Mouse (Mus musculus) kidney, embryonic 14.5 days (tissue): Measurements from ENCODE around the gene Fam19a5. TPM values are rescaled to one million over a fixed set of nuclear protein-coding genes. Genes with fewer than 3 reads are reported as not detected.

Experiments
- ATAC-seq: fragments of 200-750 bp; cut with Nextera tagmentation; 2 replicates; pipeline ENCODE4 v1.8.0; 2017; ENCODE audit warnings: moderate number of reproducible peaks, mild to moderate bottlenecking, moderate TSS enrichment, moderate library complexity; ENCODE audit not compliant: low FRiP score, low TSS enrichment
- H3K27ac ChIP-seq: fragments of 300-500 bp; sonication (generic); 2 replicates; pipeline ENCODE4 v1.5.1; 2014; ENCODE audit warnings: low read depth, mild to moderate bottlenecking, low read length, moderate library complexity, mixed read lengths
- H3K27me3 ChIP-seq: fragments of 300-500 bp; sonication (generic); 2 replicates; pipeline ENCODE4 v1.6.1; 2014; ENCODE audit warnings: mild to moderate bottlenecking, low read length; ENCODE audit not compliant: control insufficient read depth, insufficient read depth
- H3K36me3 ChIP-seq: fragments of 300-500 bp; sonication (generic); 2 replicates; pipeline ENCODE4 v1.6.1; 2014; ENCODE audit warnings: low read length, mixed read lengths; ENCODE audit not compliant: control insufficient read depth, insufficient read depth
- H3K4me1 ChIP-seq: fragments of 300-500 bp; sonication (generic); 2 replicates; pipeline ENCODE4 v1.6.1; 2014; ENCODE audit warnings: low read length, mixed read lengths; ENCODE audit not compliant: control insufficient read depth, insufficient read depth
- H3K4me2 ChIP-seq: fragments of 300-500 bp; sonication (generic); replicated peaks from 2 replicates; pipeline ENCODE4 v1.6.1; 2014; ENCODE audit warnings: low read depth, mild to moderate bottlenecking, low read length
- H3K4me3 ChIP-seq: fragments of 300-500 bp; sonication (generic); 2 replicates; pipeline ENCODE4 v1.5.1; 2014; ENCODE audit warnings: mild to moderate bottlenecking, low read length
- H3K9ac ChIP-seq: fragments of 300-500 bp; sonication (generic); 2 replicates; pipeline ENCODE4 v1.6.1; 2014; ENCODE audit warnings: low read depth, mild to moderate bottlenecking, low read length, moderate library complexity
- H3K9me3 ChIP-seq: fragments of 300-500 bp; sonication (generic); 2 replicates; pipeline ENCODE4 v1.6.1; 2016; ENCODE audit warnings: low read length; ENCODE audit not compliant: control insufficient read depth
- WGBS: fragments of 180-500 bp; shearing (Covaris S2); extraction: QIAGEN DNeasy Blood & Tissue Kit; methylation state at CpG from one replicate; pipeline ENCODE4 v1.1.7; 2014; 5-methylcytosine and 5-hydroxymethylcytosine counted together
- polyA plus RNA-seq: library from polyadenylated mRNA; unstranded; fragments of >200 nt; fragmentation: Nextera tagmentation; extraction: Ambion mirVana; gene quantifications from 2 replicates; pipeline ENCODE4 v1.2.1, GENCODE M21; 2014

Gene Fam19a5
- polyA plus RNA-seq, 1 experiment from 2014 or later: 6.5 TPM

DNA sequence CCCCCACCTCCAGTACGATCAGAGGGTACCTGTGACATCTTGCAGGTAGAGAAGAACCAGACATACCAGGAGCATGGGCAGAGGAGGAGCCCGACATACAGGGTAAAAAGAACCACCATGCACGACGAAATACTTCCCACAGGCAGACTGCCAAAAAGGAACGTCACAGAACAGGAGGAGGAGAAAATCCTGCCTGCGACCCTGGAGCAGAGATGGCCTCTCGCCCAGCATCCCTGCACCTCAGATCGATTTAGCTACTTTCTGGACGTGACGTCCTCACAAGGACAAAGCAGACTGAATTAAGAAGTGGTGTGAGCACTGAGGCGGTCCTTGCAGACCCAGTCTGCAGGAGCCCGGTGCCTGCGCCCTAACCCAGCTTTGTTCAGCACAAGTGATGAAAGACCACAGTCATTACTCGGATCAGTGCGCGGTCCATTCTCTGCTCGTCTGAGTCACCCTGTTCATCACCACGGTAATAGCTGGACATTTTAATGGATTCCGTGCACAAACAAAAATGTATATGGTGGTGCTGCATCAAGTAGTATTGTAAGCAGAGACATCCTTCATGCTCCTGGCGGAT lies 182.6 kb downstream of the Fam19a5 start:
- H3K27me3 ChIP-seq: no peaks in the 10 kb centered on the region
- no peaks in the 10 kb centered on the region for H3K36me3 ChIP-seq
- no peak for ATAC-seq
- no peak overlapping the region for H3K4me2 ChIP-seq
- H3K4me1 ChIP-seq: no peaks in the 10 kb centered on the region
- H3K9me3 ChIP-seq: no peaks in the 10 kb centered on the region
- no peak overlapping the region for H3K4me3 ChIP-seq
- WGBS: 83% methylated on average over 20 of the region's 20 CpGs
- no peak overlapping the region for H3K9ac ChIP-seq
- H3K27ac ChIP-seq: no peak overlapping the region

DNA sequence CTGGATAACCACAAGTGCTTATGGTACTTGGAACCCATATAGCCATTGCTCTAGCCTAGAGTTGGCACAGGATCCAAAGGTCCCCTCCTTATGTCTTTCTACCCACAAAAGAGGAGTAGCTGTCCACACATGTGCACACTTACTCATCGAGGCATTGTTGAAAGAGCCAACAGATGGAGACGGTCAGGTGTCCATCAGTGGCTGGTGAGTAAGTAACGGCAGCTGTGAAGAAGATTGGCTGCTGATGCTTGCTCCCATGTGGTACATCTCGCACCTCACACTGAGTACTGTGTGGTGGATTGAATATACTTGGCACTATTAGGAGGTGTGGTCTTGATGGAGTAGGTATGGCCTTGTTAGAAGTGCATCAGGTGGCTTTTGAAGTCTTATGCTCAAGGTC lies 192.2 kb downstream of the Fam19a5 start:
- Histone ChIP-seq H3K4me2 (no peak overlapping the region), H3K9ac (no peak overlapping the region), H3K4me3 (no peak overlapping the region), H3K9me3 (no peaks in the 10 kb centered on the region), H3K27me3 (no peaks in the 10 kb centered on the region), H3K36me3 (no peaks in the 10 kb centered on the region), H3K27ac (no peak overlapping the region), H3K4me1 (no peaks in the 10 kb centered on the region)
- 91% methylated on average over 4 of the region's 4 CpGs for WGBS
- no peak for ATAC-seq

DNA sequence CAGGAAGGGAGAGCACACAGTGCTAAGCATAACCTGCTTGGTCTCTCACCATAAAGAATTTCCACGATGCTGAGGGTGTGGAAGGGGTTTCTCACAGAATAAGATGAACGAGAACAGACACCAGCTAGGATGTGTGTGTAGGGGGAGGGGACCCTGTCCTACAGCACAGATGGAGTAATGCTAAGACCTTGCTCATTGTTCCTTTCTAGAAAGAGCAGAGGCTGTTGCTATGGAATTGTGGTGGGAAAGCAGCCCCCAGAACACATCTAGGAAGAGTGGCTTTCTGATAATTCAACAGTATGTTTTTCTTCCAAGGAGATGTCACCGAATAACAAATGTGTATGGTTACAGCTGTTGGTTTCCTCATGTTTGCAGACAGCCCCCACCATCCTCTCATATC lies 211.4 kb downstream of the Fam19a5 start:
- H3K36me3 ChIP-seq: no peaks in the 10 kb centered on the region
- no peak overlapping the region for H3K27ac ChIP-seq
- no peaks in the 10 kb centered on the region for H3K4me1 ChIP-seq
- no peak overlapping the region for H3K4me2 ChIP-seq
- H3K27me3 ChIP-seq: no peaks in the 10 kb centered on the region
- H3K9ac ChIP-seq: no peak overlapping the region
- no peak overlapping the region for H3K4me3 ChIP-seq
- no peaks in the 10 kb centered on the region for H3K9me3 ChIP-seq
- WGBS: 77% methylated on average over 3 of the region's 3 CpGs
- ATAC-seq: no peak

DNA sequence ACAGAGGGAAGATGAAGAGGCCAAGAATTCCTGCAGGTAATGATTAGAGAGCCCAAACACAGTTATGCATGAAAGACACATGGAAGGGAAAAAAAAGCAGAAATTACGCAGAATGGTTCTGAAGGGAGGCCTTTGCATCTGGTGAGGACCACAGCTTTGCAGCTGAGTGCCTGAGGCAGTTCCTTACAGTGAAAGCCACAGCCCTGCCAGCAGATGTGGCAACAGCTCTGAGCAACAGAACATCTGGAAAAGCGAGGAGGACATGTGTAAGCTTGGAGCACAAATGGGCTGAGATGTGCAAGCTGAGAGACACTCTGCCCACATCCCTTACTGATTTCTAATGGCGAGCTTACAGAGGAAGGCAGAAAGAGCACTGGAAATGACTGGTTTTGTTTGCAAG lies 221.8 kb downstream of the Fam19a5 start:
- WGBS: 83% methylated on average over 3 of the region's 3 CpGs
- H3K27me3 ChIP-seq: no peaks in the 10 kb centered on the region
- H3K4me3 ChIP-seq: no peak overlapping the region
- H3K27ac ChIP-seq: no peak overlapping the region
- H3K4me2 ChIP-seq: no peak overlapping the region
- no peaks in the 10 kb centered on the region for H3K36me3 ChIP-seq
- H3K4me1 ChIP-seq: no peaks in the 10 kb centered on the region
- ATAC-seq: no peak
- H3K9ac ChIP-seq: no peak overlapping the region
- H3K9me3 ChIP-seq: 0 out of 2 replicates have a peak, but pooled peaks cover 4% of the 10 kb centered on the region

DNA sequence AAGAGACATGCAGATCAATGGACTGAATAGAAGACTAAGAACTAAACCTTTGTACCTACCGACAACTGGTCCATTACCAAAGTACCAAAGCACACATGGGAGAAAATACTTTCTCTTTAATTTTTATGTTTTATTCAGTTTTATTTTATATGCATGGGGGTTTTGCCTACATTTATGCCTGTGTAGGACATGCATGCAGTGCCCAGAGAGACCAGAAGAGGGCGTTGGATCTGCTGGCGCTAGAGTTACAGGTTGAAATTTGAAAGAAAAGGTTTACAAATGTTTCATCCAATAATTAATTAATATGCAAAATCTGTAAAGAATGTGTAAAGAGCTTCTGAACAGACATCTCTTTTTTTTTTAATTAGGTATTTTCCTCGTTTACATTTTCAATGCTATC lies 229.9 kb downstream of the Fam19a5 start:
- Histone ChIP-seq H3K27me3 (no peaks in the 10 kb centered on the region), H3K36me3 (no peaks in the 10 kb centered on the region), H3K9me3 (0 out of 2 replicates have a peak, but pooled peaks cover under 1% of the 10 kb centered on the region), H3K4me2 (no peak overlapping the region), H3K4me3 (no peak overlapping the region), H3K27ac (no peak overlapping the region), H3K4me1 (no peaks in the 10 kb centered on the region), H3K9ac (no peak overlapping the region)
- WGBS: 68% methylated on average over 4 of the region's 4 CpGs
- no peak for ATAC-seq

DNA sequence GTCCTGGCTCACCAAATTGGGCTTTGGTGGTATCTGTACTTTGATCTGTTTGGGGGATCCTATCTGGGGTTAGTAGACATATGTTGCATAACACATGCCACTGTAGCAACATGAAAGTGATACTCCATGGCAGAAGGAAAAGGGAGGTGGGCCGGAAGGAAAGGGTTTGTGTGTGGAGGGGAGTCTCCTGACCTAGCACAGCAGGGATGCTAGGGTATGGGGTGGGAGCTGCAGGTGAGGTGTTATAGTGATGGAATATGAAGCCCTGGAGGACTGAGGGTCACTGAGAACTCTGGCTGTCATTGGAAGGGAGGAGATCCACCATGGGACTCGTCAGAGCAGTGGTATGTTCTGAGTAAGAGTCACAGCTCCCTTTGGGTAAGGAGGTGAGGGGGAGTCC lies 239.2 kb downstream of the Fam19a5 start:
- no peaks in the 10 kb centered on the region for H3K27me3 ChIP-seq
- H3K9ac ChIP-seq: no peak overlapping the region
- ATAC-seq: no peak
- no peak overlapping the region for H3K4me3 ChIP-seq
- WGBS: 78% methylated on average over 2 of the region's 2 CpGs
- no peaks in the 10 kb centered on the region for H3K4me1 ChIP-seq
- H3K27ac ChIP-seq: no peak overlapping the region
- H3K4me2 ChIP-seq: no peak overlapping the region
- no peaks in the 10 kb centered on the region for H3K36me3 ChIP-seq
- no peaks in the 10 kb centered on the region for H3K9me3 ChIP-seq

DNA sequence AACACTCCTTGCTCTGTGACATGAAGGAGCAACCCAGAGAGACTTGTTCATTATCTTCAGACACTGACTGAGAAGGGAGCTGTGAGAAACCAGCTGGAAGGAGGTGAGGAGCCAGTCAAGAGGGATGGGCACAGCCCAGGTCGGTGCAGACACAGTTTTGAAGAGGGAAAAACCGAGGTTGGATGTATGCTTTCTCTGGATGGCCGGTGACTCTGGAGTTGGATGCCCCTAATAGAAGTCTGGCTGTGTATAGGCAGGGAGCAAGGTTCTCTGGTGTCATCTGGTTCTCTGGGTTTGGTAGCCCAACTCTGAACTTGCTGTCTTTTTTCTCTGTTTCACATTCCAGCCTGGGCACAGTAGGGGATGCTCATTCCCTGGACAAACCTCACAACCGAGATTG lies 245.6 kb downstream of the Fam19a5 start:
- Histone ChIP-seq H3K27me3 (no peaks in the 10 kb centered on the region), H3K9ac (no peak overlapping the region), H3K9me3 (no peaks in the 10 kb centered on the region), H3K4me1 (no peaks in the 10 kb centered on the region), H3K36me3 (no peaks in the 10 kb centered on the region), H3K4me3 (no peak overlapping the region), H3K27ac (no peak overlapping the region), H3K4me2 (no peak overlapping the region)
- 85% methylated on average over 4 of the region's 4 CpGs for WGBS
- no peak for ATAC-seq

DNA sequence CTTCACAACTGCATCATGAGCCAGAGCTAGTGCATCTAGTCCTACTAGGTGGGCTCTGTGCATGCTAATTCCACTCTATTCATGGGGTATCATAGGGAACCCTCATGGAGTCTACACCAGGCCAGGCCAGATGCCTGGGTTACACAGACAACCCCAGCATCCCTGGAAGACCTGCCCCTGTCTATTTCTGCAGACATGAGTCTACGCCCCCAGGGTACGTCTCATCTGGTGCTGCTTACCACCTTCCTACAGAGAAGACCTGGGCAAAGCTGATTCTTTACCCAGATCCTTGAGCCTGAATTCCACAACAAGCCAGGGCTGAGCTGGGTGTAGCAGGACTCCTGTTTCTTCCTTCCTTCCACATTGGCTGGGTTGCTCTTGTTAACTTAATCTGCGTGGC lies 249.6 kb downstream of the Fam19a5 start:
- no peak overlapping the region for H3K4me2 ChIP-seq
- no peaks in the 10 kb centered on the region for H3K27me3 ChIP-seq
- WGBS: 82% methylated on average over 3 of the region's 3 CpGs
- H3K9ac ChIP-seq: no peak overlapping the region
- H3K4me3 ChIP-seq: no peak overlapping the region
- no peaks in the 10 kb centered on the region for H3K9me3 ChIP-seq
- H3K36me3 ChIP-seq: no peaks in the 10 kb centered on the region
- ATAC-seq: no peak
- H3K4me1 ChIP-seq: no peaks in the 10 kb centered on the region
- no peak overlapping the region for H3K27ac ChIP-seq

DNA sequence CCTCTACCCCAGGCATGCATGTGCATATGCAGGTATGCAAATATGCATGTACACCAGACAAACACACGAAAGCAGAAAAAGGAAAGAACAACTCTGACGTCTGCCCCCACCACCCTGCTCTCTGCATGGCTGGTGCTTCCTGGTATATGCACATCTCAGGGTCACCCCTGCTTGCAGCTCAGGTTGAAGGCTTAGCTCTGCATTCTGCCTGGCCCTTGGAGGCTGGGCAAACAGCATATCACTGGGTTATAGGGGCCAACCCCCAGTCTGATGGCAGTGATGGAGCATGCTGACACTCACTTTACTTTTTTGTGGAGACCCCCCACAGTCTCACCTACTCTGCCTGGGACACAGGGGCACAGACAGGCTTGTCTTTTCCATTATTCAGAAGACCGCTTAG lies 252.5 kb downstream of the Fam19a5 start:
- Histone ChIP-seq H3K9ac (no peak overlapping the region), H3K27me3 (no peaks in the 10 kb centered on the region), H3K4me3 (no peak overlapping the region), H3K27ac (no peak overlapping the region), H3K9me3 (no peaks in the 10 kb centered on the region), H3K4me1 (no peaks in the 10 kb centered on the region), H3K36me3 (no peaks in the 10 kb centered on the region), H3K4me2 (no peak overlapping the region)
- WGBS: 98% methylated on average over 3 of the region's 3 CpGs
- no peak for ATAC-seq
